Mouse (Mus musculus): ENCODE results near the gene Ajap1.

DNA sequence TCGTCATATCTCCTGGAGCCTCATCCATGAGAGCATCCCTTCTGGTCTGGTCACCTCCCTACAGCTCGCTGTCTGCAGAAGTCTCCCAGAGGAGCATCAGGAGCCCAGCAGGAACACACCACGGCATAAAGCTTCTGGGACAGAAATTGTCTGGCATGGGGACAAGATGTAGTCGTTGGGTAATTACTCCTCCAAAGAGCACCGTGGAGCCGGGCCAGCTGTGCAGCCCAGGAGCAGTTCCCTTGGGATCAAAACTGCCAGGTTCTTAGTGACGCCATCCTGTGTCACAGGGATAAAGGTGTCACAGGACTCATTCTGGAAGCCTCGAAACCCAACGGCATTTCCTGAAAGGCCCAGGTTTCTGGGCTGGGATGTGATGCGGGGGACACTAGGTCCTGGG, 40.1 kb downstream of the Ajap1 start:
- TF ChIP-seq POLR2A (IDR thresholded peaks at IDR 0.05; ENCODE audit: borderline replicate concordance, insufficient read depth, low read length) (no peak), CTCF (IDR thresholded peaks at IDR 0.05; ENCODE audit: borderline replicate concordance, insufficient read depth, low read depth, low read length) (no peak)
